Mouse (Mus musculus) induced T-regulatory cell, adult 2 months (primary cell): ENCODE data around the gene Colgalt2.
A peak's percentile ranks its signal among the peaks of the same experiment; 100 is the strongest.

ENCODE experiments used
- DNase-seq: peaks from one replicate; pipeline ENCODE4 v3.0.0-alpha.2; 2012; ENCODE audit warnings: low read depth

The Colgalt2 gene

DNA sequence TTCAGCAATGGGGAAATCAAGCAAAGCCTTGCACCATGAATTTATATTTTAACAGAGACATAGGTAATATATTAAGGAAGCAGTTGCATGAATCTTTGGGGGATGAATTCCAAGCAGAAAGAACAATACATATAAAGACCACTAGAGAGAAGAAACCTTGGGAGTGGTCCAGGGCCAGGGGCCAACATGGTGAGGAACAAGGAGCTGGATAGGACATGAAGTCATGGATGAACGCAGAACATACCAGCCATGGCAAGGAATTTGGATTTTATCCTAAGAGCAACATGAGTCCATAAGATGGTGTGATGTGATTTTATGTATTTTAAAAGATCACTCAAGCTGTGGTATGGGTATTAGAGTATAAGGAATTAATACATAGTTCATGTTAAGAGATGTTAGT, 92.6 kb downstream of the Colgalt2 start:
- DNase-seq = no peak

DNA sequence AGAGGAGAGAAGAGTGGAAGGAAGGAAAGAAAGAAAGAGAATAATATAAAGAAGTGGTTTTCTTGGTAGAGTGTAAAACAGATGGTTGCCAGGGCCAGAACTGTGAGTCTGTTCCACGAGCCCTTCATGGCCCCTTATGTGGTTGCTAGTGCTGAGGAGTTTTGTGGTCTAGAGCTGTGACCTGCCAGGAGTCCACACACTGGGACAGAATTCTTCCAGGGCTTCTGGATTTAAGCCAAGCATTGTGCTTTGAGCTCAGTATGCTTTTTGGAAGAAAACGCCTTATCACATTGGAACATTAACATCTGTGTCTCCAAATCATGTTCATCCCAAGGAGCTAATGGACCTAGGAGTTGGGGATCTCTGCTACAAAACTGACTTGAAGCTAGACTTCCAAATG, 97.2 kb downstream of the Colgalt2 start:
- no peak for DNase-seq

DNA sequence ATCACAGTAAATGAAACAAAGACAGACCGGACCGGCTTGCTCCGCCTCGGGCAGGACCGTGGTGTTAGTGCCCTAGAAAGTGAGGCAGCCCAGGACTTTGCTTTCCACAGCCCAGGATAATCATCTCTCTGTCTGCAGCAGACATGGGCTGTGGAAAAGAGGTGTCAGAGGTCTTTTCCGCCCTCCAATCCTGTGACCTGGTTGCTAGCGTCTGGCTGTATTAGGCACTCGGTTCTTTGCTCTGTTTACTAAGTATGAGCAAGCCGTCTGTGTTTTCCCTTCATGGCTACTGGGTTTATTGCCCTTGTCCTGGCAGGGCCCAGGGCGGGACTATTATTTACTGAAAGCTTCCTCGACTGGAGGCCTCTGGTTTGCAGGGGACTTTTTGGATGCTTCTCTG, 98.0 kb downstream of the Colgalt2 start:
- DNase-seq = no peak

DNA sequence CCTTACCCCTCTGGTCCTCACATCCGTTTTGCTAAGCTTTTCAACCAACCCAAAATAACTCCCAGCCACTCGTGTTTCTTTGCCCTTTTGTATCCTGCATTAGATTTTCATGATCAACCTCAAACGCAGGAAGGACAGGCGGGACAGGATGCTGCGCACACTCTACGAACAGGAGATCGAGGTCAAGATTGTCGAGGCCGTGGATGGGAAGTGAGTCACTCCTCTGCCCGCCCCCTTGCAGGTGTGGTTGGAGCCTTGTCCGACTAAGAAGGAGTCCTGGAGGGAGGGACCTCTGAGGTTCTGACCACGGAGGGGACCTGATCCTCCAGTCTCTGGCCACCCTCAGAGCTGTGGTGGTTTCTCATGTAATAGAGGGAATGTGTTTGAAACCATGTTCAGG, 100.2 kb downstream of the Colgalt2 start:
- peak; percentile 17 for DNase-seq

DNA sequence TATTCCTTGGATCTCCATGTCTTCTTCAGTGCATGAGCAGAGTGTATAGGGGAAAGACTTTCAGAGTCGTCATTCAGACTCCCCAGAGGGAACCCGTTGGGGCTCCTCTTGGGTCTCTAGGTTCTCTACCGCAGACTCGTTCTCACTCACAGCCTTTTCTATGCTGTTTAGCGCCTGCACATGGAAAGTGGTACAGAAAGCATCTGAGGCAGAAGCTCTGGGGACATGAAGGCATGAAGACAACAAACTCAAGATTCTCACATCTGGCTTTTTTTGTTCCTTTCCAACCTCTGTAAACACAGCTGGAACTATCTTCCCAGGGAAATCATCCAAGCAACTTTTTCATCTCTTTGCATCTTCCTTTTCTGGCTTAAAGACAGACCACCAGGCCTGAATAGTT, 106.5 kb downstream of the Colgalt2 start:
- no peak for DNase-seq

DNA sequence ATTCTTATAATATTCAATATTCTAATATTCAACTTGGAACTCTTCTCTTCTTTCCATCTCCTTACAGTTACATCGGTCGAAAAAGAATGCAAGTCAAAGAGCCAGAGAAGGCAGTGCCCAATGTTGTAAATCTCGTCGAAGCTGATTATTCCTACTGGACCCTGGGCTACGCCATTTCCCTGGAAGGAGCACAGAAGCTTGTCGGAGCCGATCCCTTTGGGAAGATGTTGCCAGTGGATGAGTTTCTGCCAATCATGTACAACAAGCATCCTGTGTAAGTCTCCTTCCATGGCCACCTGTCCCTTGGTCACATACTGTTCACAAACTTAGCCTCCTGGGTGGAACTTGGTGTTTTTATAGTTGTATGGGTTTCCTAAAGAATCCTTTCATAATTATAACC, 107.1 kb downstream of the Colgalt2 start:
- DNase-seq = no peak

DNA sequence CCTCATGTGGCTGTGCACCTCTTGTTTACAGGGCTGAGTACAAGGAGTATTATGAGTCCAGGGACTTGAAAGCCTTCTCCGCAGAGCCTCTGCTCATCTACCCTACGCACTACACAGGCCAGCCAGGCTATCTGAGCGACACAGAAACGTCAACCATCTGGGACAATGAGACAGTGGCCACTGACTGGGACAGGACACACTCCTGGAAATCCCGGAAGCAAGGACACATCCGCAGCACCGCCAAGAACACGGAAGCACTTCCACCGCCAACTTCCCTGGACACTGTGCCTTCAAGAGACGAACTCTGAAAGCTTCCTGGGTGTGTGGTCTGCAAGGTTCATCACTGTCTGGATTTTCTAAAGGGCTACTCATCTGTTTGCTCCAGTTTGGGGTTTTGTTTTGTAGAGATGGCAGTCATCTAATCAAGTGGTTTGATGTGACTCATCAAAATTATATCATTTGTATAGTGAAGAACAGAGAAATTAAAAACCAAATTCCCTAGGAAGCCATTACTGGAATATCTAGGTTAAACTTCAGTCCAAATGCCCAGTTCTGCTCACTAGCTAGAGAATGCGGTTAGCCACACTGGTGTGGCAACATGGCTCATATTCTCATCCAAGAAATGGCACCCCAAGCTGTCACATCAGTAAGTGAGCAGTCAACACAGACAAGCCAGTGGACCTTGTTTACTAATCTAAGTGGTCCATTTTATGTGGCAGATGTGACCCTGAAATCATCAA, 109.0 kb downstream of the Colgalt2 start:
- DNase-seq = no peak

DNA sequence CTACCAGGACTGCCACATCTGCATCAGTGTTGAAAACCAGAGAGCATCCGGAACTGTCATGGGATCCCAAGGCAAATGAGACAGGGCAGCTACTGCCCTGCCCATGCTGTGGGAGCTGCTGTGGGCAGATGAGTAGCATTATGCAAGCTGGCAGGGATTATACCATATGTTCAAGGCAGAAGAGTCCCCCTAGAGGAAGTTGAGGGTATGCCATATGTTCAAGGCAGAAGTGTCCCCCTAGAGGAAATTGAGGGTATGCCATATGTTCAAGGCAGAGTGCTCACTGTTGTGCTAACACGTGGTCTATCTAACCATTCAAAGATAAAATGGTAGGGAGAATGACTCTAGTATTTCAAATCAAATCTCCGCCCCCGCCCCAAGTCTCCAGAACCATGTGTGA, 111.6 kb downstream of the Colgalt2 start:
- DNase-seq = peak; percentile 73

DNA sequence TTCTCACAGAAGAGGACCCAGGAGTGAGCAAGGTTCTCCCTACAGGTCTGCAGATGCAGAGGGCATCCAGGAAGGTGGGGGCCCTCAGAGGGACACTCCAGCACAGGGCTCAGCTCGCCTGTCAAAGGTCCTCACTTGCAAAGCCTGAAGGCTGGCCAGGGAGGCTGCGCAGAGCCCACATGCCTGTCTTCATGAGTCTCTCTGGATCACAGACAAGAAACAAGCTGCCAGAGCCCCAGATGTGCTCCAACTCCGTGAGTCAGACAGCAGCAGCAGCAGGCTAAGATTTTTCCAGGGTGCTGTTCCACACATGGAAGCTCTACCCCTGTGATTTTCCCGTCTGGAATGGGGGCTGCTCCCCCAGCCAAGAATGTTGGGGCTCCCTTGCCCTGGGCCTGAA, 114.6 kb downstream of the Colgalt2 start:
- DNase-seq = no peak

DNA sequence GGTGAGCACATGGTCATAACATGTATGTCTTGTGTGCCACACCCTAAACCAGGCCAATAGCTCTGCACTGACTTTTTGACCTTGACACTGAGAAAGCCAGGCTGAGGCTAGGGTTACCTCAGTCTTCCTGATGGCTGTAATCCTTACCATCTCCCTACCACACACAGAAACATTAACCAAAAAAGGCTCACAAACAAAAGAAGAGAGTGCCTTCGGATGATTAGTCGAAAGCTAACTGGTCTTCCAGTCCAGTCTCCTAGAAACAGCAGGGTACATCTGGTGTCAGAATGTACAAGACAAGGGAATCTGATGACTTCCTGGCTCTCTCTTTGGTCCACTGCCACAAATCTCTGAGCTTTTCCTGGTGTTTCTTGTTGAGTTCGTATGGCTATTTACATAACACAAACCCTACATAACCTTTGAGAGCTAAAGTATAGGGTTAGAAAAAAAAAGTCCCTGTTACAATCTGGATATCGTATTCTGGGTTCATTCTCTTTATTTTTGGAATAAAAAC, 117.5 kb downstream of the Colgalt2 start:
- DNase-seq = no peak

DNA sequence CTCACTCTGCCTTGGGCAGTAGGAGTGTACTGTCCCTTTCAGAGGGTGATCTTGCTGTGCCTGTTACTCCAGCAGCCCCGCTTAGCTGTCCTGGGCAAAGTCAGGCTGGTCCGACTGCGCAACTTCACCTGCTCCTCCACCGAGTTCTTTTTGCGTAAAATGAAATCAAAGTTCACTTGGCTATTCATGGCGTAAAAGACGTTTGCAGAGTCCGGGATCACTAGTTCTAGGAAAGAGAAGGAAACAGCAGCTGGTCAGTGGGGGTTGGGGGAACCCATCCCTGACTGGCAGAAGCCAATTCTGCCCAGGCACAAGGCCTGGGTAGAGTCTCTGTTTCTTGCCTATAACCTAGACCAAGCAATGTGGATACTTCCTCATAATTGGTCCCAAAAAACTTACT, 119.3 kb downstream of the Colgalt2 start:
- no peak for DNase-seq

DNA sequence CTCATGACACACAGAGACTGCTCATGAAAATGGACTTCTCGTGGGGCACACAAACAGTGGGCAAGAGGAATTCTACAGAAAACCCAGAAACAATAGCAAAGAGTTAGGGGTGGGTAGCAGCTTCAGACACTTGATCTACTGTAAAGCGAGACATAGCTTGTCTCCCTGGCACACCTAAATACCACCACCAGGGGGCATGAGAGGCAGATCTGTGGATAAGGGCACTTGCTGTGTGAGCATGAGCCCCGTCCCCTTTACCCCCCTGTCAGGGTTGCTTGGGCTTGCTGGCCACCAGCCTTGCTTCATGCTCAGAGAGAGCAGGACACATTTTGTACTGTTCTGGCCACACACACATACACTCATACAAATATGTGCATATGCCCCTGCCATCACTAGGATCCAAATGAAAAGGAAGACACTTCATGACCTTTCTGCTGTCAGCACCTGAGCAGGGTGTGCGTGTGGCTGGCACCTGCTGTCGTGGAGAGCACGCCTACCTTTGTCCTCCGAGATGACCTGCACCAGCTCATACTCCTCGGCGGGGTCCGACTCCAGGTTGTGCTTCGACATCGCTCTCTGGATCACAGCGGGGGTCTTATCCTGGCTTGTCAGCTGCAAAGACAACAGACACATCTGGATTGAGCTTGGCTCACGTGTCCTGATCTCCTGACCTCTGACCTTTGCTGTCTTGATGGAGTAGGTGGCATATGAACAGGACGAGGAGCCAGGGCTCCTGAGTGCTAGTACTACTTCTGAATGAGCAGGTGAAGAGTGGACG, 121.4 kb downstream of the Colgalt2 start:
- DNase-seq = peak; percentile 50

DNA sequence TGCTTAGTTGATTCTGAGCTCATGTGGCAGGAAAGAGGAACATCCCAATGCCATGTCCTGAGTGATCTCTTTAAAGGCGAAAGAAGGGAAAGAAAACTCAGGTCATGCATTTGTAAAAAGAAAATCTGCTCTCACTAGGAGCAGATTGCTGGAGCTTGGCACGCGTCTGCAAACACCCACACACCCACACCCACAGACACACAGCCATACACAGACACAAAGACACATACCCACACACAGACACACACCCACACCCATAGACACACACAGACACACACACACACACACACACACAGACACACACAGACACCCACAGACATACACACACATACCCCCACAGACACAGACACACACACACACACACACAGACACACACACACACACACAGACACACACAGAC, 122.6 kb downstream of the Colgalt2 start:
- DNase-seq = no peak

DNA sequence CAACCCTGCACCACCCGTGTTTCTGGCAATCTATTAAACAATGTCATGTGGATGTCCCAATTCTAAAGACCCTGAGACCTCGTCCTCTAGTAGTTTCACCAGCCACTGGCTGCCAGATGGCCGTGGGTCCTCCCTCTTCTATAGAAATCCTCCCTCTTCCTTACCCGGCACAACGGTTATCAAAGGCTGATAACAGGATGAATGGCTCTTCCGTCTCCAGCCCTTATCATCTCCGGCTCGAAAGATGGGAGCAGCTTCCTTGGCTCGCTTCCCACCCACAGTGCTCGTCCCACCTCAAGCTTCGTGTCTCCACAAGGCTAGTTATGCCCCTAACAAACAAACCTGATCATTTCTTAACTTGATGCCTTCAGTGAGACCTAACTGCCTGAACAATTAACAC, 123.7 kb downstream of the Colgalt2 start:
- no peak for DNase-seq

DNA sequence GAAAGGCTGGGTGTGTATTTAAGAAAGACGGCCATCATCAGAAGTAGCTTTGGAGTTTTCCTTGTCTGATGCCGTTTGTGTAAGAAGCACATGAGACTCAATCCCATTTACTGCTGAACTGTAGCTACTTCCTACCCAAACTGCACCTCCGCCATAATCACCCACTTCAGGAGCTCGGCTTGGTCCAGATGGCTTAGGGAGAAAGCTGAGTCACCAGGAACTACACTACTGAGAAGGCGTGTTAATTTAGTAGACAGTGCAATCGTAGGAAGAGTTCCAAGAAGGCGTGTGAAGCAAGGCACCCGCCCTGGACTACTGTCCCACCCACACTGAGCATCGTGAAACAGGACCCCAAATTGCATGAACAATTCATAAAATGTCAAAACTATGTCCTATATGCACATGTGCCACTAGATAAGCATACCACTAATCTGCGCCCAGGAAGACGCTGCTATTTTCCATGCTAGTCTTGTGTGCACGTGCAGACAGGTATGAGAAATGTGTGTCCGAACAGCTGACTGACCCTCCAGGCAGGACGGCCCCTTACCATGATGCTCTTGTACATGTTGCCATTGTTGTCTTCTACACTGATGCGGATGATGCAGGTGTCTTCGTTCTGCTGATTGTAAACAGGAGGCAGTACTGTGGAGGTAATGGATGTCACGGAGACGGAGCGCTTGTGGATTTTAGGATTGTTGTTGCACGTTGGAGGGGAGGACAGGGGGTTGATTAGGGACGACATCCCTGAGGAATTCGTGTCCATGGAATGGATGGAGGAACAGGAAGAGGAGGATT, 124.7 kb downstream of the Colgalt2 start:
- DNase-seq = no peak

DNA sequence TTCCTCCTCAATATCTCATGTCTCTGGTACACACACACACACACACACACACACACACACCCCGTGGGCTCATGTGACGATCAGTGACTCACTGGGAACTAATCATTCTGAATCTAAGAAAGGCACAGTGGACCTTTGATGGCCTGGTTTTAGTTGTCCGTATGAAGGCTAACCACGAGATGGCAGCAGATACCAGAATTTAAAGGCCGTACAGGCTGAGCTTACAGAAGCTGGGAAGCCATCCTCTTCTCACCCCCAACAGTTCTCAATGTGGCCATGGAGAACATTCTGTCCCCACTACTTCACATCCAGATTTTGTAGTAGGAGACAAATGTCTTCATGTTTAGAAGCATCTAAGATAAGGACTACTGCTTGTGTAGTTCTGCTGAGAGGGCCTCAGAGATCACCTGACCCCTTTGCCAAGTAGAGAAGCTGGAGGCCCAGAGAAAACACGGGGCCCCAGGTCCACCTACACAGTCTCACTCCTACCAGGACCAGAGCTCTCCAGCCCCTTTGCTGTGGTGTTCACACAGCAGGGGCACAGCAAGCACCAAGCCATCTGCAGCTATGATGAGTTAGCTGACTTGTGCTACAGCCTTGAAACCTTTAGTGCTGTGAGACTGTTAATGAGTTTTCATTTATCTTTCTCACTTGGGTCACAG, 125.5 kb downstream of the Colgalt2 start:
- peak; percentile 76 for DNase-seq

DNA sequence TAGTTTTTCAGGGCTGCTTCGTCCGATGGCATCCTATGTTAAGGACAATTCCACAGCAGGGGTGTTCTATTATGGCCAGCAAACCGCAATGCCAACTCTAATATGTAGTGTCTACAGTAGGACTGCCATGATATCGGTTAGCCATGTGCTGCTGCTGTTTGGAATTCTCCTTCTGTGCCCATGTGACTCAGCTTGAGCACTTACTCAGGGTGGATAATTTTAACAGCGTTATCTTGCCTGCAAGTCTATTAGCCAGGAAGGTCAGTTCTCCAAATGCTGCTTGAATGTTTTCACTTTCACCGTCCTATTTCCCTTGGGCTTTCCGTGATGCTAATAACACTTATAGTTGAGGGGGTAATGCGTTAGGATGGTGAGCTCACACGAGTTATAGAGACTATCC, 126.5 kb downstream of the Colgalt2 start:
- DNase-seq = no peak

DNA sequence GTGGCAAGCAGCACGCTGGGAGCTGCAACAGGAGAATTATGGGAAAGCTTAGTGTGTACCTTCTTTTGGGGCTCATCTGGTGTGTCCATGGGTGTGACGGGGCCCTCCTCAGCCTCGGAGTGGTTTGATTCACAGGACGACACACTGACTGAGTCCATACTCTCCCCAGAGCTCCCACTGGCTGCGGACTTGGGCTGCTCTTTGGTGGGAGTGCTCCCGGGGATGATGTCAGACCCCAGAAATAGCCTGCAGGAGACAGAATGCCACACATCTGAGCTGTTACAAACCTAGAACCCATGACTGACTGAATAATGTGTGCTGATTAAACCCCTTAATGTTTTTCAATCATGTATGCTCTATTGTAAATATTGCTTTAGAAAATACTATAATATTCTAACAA, 128.6 kb downstream of the Colgalt2 start:
- no peak for DNase-seq

DNA sequence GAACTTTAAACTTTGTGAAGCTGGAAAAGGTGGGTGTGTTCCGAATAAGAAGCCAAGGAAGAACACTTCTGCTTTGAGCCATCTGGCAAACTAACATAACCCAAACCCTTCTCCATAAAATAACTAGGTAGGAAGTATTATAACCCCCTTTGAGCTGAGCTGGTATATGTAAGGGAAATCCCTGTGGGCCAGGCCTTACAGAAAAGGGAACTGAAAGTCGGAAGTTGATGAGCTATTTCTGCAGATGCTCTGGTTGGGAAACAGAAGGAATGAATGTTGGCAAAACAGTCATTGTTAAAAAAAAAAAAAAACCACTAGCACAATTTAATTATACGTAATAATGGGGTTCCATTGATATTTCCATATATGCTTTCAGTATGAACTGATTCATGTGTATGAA, 129.1 kb downstream of the Colgalt2 start:
- DNase-seq = no peak

DNA sequence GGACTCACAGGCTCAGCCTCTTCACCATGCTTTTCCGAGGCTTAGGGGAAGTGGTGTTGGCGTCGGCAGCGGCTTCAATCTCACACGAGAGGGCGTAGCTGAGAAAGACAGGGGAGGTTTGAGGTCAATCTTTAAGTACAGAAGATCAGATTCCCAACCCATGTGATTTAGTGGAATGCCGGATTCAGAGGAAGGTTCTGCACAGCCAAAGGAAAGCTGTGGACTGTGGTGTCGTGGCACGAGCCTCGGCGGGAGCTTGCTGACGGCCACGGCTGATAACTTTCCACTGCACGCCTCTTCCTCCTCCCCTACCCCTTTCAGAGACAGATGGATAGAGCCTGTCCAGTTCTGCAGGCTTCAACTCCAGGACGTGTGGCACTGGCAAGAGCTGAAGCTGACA, 131.9 kb downstream of the Colgalt2 start:
- DNase-seq = no peak

DNA sequence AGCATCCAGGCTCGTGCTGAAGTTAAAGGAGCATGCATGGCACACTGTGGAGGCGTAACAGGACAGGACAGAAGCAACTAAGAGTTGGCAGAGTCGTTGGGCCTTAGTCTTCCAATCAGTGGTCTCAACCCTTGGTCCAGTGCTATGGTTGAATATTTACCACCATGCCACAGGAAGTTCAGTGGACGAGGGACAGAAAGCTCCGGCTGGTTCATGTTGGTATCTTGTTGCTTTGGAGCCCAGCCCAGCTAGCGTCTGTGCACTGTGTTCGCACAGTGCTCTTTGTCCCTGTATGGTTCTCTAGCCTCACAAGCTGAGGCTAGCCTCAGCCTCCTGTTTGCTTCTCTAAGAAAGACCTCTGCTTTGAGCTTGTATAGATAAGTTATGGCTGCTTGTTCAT, 134.9 kb downstream of the Colgalt2 start:
- no peak for DNase-seq

DNA sequence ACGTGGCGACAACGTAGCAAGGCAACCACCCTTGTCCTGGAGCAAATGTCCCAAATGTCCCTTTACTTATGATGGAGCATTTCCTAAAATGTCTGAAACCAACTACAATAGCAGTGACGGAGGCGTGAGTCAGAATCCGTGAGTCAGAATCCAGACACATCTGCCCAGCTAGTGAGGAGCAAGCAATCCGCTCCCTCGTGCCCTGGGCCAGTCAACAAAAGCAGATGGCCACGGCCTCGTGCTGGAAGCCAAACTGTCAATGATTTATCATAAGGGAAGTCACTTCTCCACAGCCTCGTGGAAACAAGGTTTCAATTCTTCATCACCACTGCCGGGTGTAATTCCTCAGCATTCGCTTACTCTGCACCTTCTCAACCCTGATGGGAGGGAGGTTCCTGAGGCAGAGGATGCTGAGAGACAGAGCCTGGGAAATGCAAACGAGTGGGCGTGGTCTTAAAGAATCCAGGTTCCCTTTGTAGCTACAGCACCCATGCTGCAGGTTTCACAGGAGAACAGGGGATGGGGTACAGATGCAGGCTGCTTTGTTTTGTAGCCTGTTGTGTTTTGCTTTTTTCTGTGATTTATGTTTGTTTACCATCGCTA, 136.9 kb downstream of the Colgalt2 start:
- DNase-seq = no peak
